Mouse (Mus musculus): ENCODE results near the gene Rbms1. TPM values are rescaled to one million over a fixed set of nuclear protein-coding genes. Genes with fewer than 3 reads are reported as not detected.

Rbms1 gene
- total RNA-seq, 2 experiments from 2014 or later, result 12.1 to 17.5 TPM

DNA sequence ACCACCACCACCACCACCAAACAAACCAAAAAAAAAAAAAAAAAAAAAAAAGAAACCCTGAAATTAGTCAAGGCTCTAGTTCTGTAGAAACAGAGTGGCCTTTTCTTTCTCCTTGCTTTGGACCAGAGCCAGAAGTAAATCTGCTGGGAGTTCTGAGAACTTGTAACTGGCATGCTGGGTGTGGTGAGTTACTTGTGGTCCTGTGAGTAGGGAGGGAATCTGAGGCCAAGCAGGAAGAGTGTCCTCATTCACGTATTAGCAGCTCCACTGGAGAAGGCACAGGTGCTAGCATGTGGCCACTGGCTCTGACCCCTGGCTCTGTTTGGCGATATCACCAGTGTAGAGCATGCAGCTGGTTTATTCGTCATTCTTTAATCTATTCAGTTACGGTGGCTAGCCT is 137.3 kb downstream of the Rbms1 start:
- no peak for TF ChIP-seq CTCF (conservative IDR thresholded peaks at IDR 0.05)
- Histone ChIP-seq H3K4me3 (no peak overlapping the region), H3K27ac (no peak overlapping the region)
- DNase-seq (ENCODE audit: low spot score in 2 of 2), result no peak

DNA sequence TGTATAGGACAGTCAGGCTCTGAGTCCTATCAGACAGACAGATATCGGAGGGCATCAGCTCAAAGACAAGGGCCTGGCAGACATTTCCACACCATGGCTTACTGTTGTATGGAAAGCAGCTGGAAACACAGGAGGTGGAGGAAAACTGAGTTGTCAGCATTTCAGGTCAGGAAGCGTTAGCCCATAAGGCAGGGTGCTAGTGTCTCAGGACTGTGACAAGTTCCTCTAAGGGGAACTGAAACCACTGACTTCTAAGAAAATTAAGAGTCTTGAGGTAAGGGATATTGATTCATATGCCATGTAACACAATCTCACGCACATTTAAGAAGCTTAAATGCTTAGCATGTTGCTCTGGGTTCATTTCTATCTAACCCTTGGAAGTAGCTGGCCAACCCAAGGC is 141.4 kb downstream of the Rbms1 start:
- Histone ChIP-seq H3K27ac (no peak overlapping the region), H3K4me3 (no peak overlapping the region)
- no peak for DNase-seq (ENCODE audit: low spot score in 2 of 2)
- TF ChIP-seq CTCF (conservative IDR thresholded peaks at IDR 0.05), result no peak

GRCm38 (mm10) chr2:60818632-60819031 is 144.4 kb downstream of the Rbms1 start:
- Histone ChIP-seq H3K27ac (no peak overlapping the region), H3K4me3 (no peak overlapping the region)
- DNase-seq (ENCODE audit: low spot score in 2 of 2), result no peak
- TF ChIP-seq CTCF (conservative IDR thresholded peaks at IDR 0.05), result no peak

- no peak for DNase-seq (ENCODE audit: low spot score in 2 of 2)
- TF ChIP-seq CTCF (conservative IDR thresholded peaks at IDR 0.05), result no peak
- Histone ChIP-seq H3K4me3 (no peak overlapping the region), H3K27ac (no peak overlapping the region)
Measured at GRCm38 (mm10) chr2:60816307-60816706, 146.7 kb downstream of the Rbms1 start.

GRCm38 (mm10) chr2:60814788-60815187 is 148.2 kb downstream of the Rbms1 start:
- H3K27ac ChIP-seq, result 0 out of 2 replicates have a peak overlapping the region, but pooled peaks have one; percentile 39
- DNase-seq (ENCODE audit: low spot score in 2 of 2), result no peak
- no peak overlapping the region; the same call in 1 of the 2 replicates for H3K4me3 ChIP-seq
- TF ChIP-seq CTCF (conservative IDR thresholded peaks at IDR 0.05), result no peak

- Histone ChIP-seq H3K4me3 (peak overlapping the region; percentile 30; the same call in 1 of the 2 replicates), H3K27ac (peak overlapping the region; percentile 33; the same call in 1 of the 2 replicates)
- no peak for TF ChIP-seq CTCF (conservative IDR thresholded peaks at IDR 0.05)
- DNase-seq (ENCODE audit: low spot score in 2 of 2), result no peak
Measured at GRCm38 (mm10) chr2:60812949-60813348, 150.0 kb downstream of the Rbms1 start.

DNA sequence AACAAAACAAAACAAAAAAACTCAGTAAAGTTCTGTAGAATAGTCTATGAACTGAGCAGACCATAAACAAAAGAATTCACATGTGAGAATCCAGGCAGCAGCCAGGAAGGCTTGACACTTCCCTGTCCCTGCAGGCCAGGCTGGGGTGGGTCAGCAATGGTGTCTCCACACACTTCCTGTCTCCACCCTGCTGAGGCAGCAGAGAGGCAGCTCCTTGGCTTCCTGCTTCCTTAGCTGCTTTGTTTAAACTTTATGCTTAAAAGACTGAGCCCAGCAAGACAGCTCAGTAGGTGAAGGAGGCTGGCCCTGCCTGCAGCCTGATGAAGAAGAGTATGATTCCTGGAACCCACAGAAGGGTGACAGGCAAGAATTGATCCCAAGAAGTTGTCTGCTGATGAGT is 152.4 kb downstream of the Rbms1 start:
- Histone ChIP-seq H3K27ac (peak overlapping the region; percentile 49; the same call in 1 of the 2 replicates), H3K4me3 (no peak overlapping the region)
- peak; percentile 55 for TF ChIP-seq CTCF (conservative IDR thresholded peaks at IDR 0.05)
- no peak for DNase-seq (ENCODE audit: low spot score in 2 of 2)

- Histone ChIP-seq H3K27ac (no peak overlapping the region; the same call in 1 of the 2 replicates), H3K4me3 (no peak overlapping the region)
- no peak for TF ChIP-seq CTCF (conservative IDR thresholded peaks at IDR 0.05)
- no peak for DNase-seq (ENCODE audit: low spot score in 2 of 2)
Measured at GRCm38 (mm10) chr2:60809441-60809921, 153.5 kb downstream of the Rbms1 start.

- no peak overlapping the region for H3K4me3 ChIP-seq
- H3K27ac ChIP-seq, result no peak overlapping the region
- DNase-seq (ENCODE audit: low spot score in 2 of 2), result no peak
- no peak for TF ChIP-seq CTCF (conservative IDR thresholded peaks at IDR 0.05)
Measured at GRCm38 (mm10) chr2:60808822-60809221, 154.2 kb downstream of the Rbms1 start.

DNA sequence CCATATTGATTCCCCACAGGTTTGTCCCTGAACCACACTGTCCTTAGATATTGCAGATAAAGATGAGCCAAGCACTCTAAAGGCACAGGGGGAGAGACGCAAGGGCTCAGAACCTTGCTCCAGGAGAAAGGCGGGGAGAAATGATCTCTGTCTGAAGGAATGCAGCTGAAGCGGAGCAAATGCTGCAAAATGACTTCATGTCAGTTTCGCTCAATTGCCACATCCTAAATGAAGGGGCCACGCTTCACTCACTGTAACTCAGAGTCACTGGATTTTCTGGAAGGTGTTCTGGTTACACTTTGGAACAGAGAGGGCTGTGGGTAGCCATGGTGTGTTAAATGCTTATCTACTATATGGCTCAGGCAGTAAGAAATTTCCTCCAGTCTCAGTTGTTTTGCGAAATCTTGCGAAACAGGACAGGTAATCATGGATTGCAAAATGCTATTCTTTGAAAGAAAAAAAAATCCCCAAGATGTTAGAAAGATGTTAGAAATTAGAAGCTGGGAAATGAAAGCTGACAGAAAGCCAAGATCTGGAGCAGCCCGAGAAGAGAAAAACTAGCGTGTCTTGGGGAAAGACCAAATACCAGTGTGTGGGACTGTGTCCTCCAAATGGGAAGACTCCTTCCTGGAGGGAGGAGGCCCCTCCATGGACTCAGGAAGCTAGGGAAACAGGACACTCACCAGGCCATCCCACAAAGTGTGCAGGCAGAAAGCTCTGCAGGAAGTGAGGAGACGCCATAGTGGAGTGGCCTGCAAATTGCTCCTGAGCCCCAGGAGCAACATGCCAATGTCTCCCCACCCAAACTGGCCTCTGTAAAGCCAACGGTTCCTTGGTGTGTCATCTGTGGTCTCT is 155.4 kb downstream of the Rbms1 start:
- Histone ChIP-seq H3K4me3 (no peak overlapping the region), H3K27ac (no peak overlapping the region)
- TF ChIP-seq CTCF (conservative IDR thresholded peaks at IDR 0.05), result no peak
- DNase-seq (ENCODE audit: low spot score in 2 of 2), result no peak

GRCm38 (mm10) chr2:60804763-60805162 is 158.2 kb downstream of the Rbms1 start:
- TF ChIP-seq CTCF (conservative IDR thresholded peaks at IDR 0.05), result no peak
- Histone ChIP-seq H3K27ac (no peak overlapping the region), H3K4me3 (no peak overlapping the region)
- no peak for DNase-seq (ENCODE audit: low spot score in 2 of 2)

DNA sequence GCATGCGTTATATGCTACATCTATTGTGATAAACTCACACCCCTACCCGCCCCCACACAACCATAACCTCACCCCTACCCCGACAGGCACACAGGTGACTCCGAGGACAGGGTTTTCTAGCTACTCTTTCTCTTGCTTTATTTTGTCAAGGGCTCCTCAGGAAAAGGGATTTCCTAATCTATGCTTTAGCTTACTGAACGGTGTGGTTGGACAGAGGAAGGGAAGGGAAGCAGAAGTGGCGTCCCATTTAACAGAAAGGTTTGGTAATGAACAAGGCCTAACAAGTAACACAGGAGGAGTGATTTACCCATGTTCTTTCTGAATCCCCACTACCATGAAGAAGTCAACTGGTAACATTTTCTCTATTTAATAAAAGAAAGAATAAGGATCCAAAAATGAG is 159.6 kb downstream of the Rbms1 start:
- TF ChIP-seq CTCF (conservative IDR thresholded peaks at IDR 0.05), result no peak
- DNase-seq (ENCODE audit: low spot score in 2 of 2), result no peak

GRCm38 (mm10) chr2:60802828-60803227 is 160.2 kb downstream of the Rbms1 start:
- Histone ChIP-seq H3K27ac (no peak overlapping the region), H3K4me3 (no peak overlapping the region)
- DNase-seq (ENCODE audit: low spot score in 2 of 2), result no peak
- no peak for TF ChIP-seq CTCF (conservative IDR thresholded peaks at IDR 0.05)

More for the DNA sequence above, 159.6 kb downstream of the Rbms1 start:
- Histone ChIP-seq H3K4me3 (no peak overlapping the region), H3K27ac (no peak overlapping the region)

DNA sequence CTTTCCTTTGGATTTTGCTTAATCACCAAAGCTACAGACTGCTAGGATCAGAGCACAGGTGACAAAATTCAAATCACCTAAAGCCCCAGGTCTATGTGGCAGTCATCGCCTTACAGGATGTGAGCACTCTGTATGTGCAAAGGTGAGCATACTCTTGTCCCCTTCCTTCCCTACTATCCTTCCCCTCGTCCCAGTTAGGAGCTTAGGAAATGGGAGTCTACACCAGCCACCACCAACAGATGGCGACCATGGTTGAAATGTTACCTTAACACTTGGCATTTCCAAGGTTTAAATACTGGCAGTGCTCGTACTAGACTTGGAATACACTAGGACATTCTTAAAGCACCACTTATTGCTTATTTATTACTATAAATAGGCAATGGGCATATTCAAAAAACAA is 160.8 kb downstream of the Rbms1 start:
- peak; percentile 77 for TF ChIP-seq CTCF (conservative IDR thresholded peaks at IDR 0.05)
- DNase-seq (ENCODE audit: low spot score in 2 of 2), result peak in 1 of 2 experiments; percentile 33
- Histone ChIP-seq H3K27ac (no peak overlapping the region), H3K4me3 (no peak overlapping the region)

Data from layer of hippocampus, adult 2 months (tissue).